Mouse (Mus musculus) megakaryocyte, embryonic 14.5 days (primary cell): ENCODE measurements around the gene Dus3l.

Experiments
- FLI1 ChIP-seq: IDR thresholded peaks from 2 replicates; pipeline ENCODE4 v1.6.1; 2012; ENCODE audit warnings: low read length, inconsistent platforms, mixed read lengths
- GATA1 ChIP-seq: IDR thresholded peaks from 3 replicates; pipeline ENCODE4 v1.6.1; 2012; ENCODE audit warnings: mixed read lengths, low read length, inconsistent platforms, borderline replicate concordance

GRCm38 (mm10) chr17:56740788-56741160 is 23.8 kb upstream of the Dus3l start:
- TF ChIP-seq GATA1, result no peak
- no peak for TF ChIP-seq FLI1
